In the genomic region with DNA sequence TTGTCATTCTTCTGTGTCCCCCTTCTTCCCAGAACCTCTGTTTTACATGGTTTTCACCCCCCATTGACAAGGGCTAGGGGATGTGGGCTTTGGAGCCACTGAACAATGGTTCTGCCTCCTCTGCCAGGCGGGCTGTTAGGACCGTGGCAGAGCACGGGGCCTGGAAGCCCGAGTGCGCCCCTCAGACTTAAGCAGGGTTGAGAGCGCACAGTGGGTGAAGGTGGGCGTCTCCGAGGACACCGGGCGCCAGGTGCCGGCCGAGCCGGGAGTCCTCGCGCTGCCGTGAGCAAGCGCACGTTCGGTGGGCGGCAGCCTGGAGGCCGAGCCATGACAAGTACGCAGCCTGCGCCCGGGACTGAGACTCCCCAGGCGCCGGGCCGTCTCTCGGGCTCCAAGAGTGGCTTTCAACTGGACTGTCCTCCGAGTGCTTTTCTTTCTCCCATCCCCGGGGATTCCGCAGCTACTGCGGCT, we compare ENCODE assay signal across 8 mouse cellular contexts. TPM values are rescaled to one million over a fixed set of nuclear protein-coding genes. Genes with fewer than 3 reads are reported as not detected.
DNase-seq lines count a peak whose midpoint lies in the region; ATAC-seq and TF ChIP-seq lines count a peak whose summit lies in the region.

No protein-coding gene starts in this region.

- intact Hi-C loops in heart, postnatal 25 days (cut with DNase I), result loop anchor here (5.0 to 10.0 kb wide), 4 partner anchors 93 to 197 kb away; no protein-coding TSS in a partner anchor

- peak overlapping the region; percentile 60 for H3K9ac ChIP-seq in intestine, embryonic 15.5 days
- peak overlapping the region; percentile 84 for H3K9ac ChIP-seq in neural tube, embryonic 13.5 days

- TF ChIP-seq CTCF in brain, embryonic 14.5 days (IDR thresholded peaks at IDR 0.05; ENCODE audit: borderline replicate concordance, extremely low read depth, insufficient read depth, insufficient read length), result no peak

- peak; percentile 92 for DNase-seq in heart, adult 11 months
- DNase-seq in heart, postnatal 25 days (ENCODE audit: low spot score), result no peak
- DNase-seq in brain, embryonic 14.5 days (ENCODE audit: low read depth), result peak; percentile 76
- DNase-seq in forelimb bud, embryonic 11.5 days (ENCODE audit: low read depth, low spot score), result peak; percentile 12
- peak; percentile 17 for DNase-seq in liver
- DNase-seq in T-cell, adult 2 months (ENCODE audit: low spot score), result no peak

- TF ChIP-seq POLR2A in brain, embryonic 14.5 days (IDR thresholded peaks at IDR 0.05; ENCODE audit: borderline replicate concordance, extremely low read depth, insufficient read depth, insufficient read length, poor library complexity, severe bottlenecking), result no peak

- peaks cover 14% of the 10 kb centered on the region for H3K4me1 ChIP-seq in intestine, embryonic 15.5 days (replicated peaks)
- peaks cover 43% of the 10 kb centered on the region for H3K4me1 ChIP-seq in neural tube, embryonic 13.5 days (replicated peaks)

- no peaks in the 10 kb centered on the region for H3K9me3 ChIP-seq in intestine, embryonic 15.5 days
- H3K9me3 ChIP-seq in neural tube, embryonic 13.5 days, result no peaks in the 10 kb centered on the region

- peaks cover 12% of the 10 kb centered on the region for H3K27me3 ChIP-seq in intestine, embryonic 15.5 days (replicated peaks)
- H3K27me3 ChIP-seq in neural tube, embryonic 13.5 days, result peaks cover 11% of the 10 kb centered on the region

- no peaks in the 10 kb centered on the region for H3K36me3 ChIP-seq in intestine, embryonic 15.5 days
- no peaks in the 10 kb centered on the region for H3K36me3 ChIP-seq in neural tube, embryonic 13.5 days

- WGBS in intestine, embryonic 15.5 days, result under 1% methylated on average over 32 of the region's 32 CpGs
- WGBS in neural tube, embryonic 13.5 days, result under 1% methylated on average over 32 of the region's 32 CpGs

- H3K4me3 ChIP-seq in intestine, embryonic 15.5 days (replicated peaks), result peak overlapping the region; percentile 65
- peak overlapping the region; percentile 68 for H3K4me3 ChIP-seq in neural tube, embryonic 13.5 days

- H3K4me2 ChIP-seq in intestine, embryonic 15.5 days (replicated peaks), result peak overlapping the region; percentile 98
- peak overlapping the region; percentile 66 for H3K4me2 ChIP-seq in neural tube, embryonic 13.5 days

- 0 out of 2 replicates have a peak overlapping the region, but pooled peaks have one; percentile 13 for H3K27ac ChIP-seq in intestine, embryonic 15.5 days
- H3K27ac ChIP-seq in neural tube, embryonic 13.5 days (replicated peaks), result peak overlapping the region; percentile 93

- ATAC-seq in intestine, embryonic 15.5 days, result peak; percentile 54
- peak; percentile 60 for ATAC-seq in neural tube, embryonic 13.5 days (ENCODE audit: low read depth)

RNA-seq across cellular contexts. Expression of gene Vldlr, which starts 1.7 kb away (rescaled TPM):
- 100 to 1,000 TPM; 189 to 191 TPM for total RNA-seq in heart, postnatal 25 days (2021)
- 26.5 and 29.5 TPM in 2 replicates for polyA plus RNA-seq in brain, embryonic 14.5 days (2012; rRNA removed)
- polyA plus RNA-seq in intestine, embryonic 15.5 days (2015; fragmentation: Nextera tagmentation; extraction: Ambion mirVana), result 5.9 and 6.7 TPM in 2 replicates
- polyA plus RNA-seq in neural tube, embryonic 13.5 days (2015; fragmentation: Nextera tagmentation; extraction: Ambion mirVana), result 19.7 and 22.5 TPM in 2 replicates

Comparison
In these comparisons a context has a peak if more than half of its experiments do, and no peak if none do; other contexts are left out.
1. DNase-seq: peak in heart, adult 11 months (single experiment), brain, embryonic 14.5 days (single experiment), forelimb bud, embryonic 11.5 days (single experiment) and liver (single experiment); none in heart, postnatal 25 days (single experiment) and T-cell, adult 2 months (single experiment).